Mouse (Mus musculus) myocyte (in vitro differentiated cells): Measurements from ENCODE around the gene Ddx49. TPM values are rescaled to one million over a fixed set of nuclear protein-coding genes. Genes with fewer than 3 reads are reported as not detected.

Experiments used
- H3K27me3 ChIP-seq: one replicate; pipeline ENCODE4 v1.6.1; 2011; ENCODE audit not compliant: control insufficient read depth, insufficient read depth, insufficient read length
- H3K36me3 ChIP-seq: one replicate; pipeline ENCODE4 v1.6.1; 2011; ENCODE audit not compliant: control insufficient read depth, insufficient read depth
- H3K4me2 ChIP-seq: one replicate; pipeline ENCODE4 v1.6.1; 2011; ENCODE audit warnings: low read depth, control low read depth
- H3K4me3 ChIP-seq: one replicate; pipeline ENCODE4 v1.5.1; 2011; ENCODE audit warnings: mild to moderate bottlenecking, control low read depth, moderate library complexity
- H3K79me2 ChIP-seq: one replicate; pipeline ENCODE4 v1.6.1; 2011; ENCODE audit not compliant: control insufficient read depth, insufficient read depth
- H3ac ChIP-seq: one replicate; pipeline ENCODE4 v1.6.1; 2011; ENCODE audit not compliant: control insufficient read depth, insufficient read length
- CEBPB ChIP-seq: IDR thresholded peaks from 2 replicates; pipeline ENCODE4 v1.6.1; 2011; ENCODE audit warnings: mild to moderate bottlenecking, moderate library complexity; ENCODE audit not compliant: poor library complexity, insufficient read depth, severe bottlenecking
- E2F4 ChIP-seq: IDR thresholded peaks from one replicate; pipeline ENCODE4 v1.6.1; 2011; ENCODE audit warnings: mild to moderate bottlenecking, control low read depth, moderate library complexity; ENCODE audit not compliant: insufficient read depth
- MAX ChIP-seq: IDR thresholded peaks from one replicate; pipeline ENCODE4 v1.6.1; 2011; ENCODE audit warnings: low read depth, mild to moderate bottlenecking, control low read depth
- MYOD1 ChIP-seq, 3 experiments: IDR thresholded peaks; one replicate each; pipeline ENCODE4 v1.6.1; 2011; ENCODE audit warnings: control low read depth in 2 of 3, low read depth in 2 of 3, mild to moderate bottlenecking in 2 of 3, moderate library complexity in 1 of 3; ENCODE audit not compliant: insufficient read length in 2 of 3, control insufficient read depth in 1 of 3
- MYOG ChIP-seq, 3 experiments: IDR thresholded peaks; one replicate each; pipeline ENCODE4 v1.6.1; 2011; ENCODE audit warnings: control low read depth in 2 of 3, low read depth in 2 of 3, mild to moderate bottlenecking in 2 of 3; ENCODE audit not compliant: insufficient read length in 2 of 3, control insufficient read depth in 1 of 3, insufficient read depth in 1 of 3
- POLR2A ChIP-seq: IDR thresholded peaks from one replicate; pipeline ENCODE4 v1.6.1; 2011; ENCODE audit warnings: low read depth, mild to moderate bottlenecking, control low read depth, moderate library complexity; ENCODE audit not compliant: insufficient read length
- POLR2AphosphoS2 ChIP-seq: IDR thresholded peaks from one replicate; pipeline ENCODE4 v1.6.1; 2011; ENCODE audit warnings: low read depth, control low read depth; ENCODE audit not compliant: insufficient read length
- REST ChIP-seq: IDR thresholded peaks from one replicate; pipeline ENCODE4 v1.6.1; 2011; ENCODE audit warnings: mild to moderate bottlenecking, control low read depth, moderate library complexity; ENCODE audit not compliant: insufficient read depth, insufficient read length
- SRF ChIP-seq: IDR thresholded peaks from one replicate; pipeline ENCODE4 v1.6.1; 2011; ENCODE audit warnings: low read depth; ENCODE audit not compliant: control insufficient read depth, insufficient read length
- TCF12 ChIP-seq: IDR thresholded peaks from one replicate; pipeline ENCODE4 v1.6.1; 2011; ENCODE audit warnings: mild to moderate bottlenecking, control low read depth; ENCODE audit not compliant: poor library complexity, insufficient read depth, severe bottlenecking
- TCF3 ChIP-seq: IDR thresholded peaks from one replicate; pipeline ENCODE4 v1.6.1; 2011; ENCODE audit warnings: low read depth, control low read depth; ENCODE audit not compliant: insufficient read length
- USF1 ChIP-seq: IDR thresholded peaks from one replicate; pipeline ENCODE4 v1.6.1; 2011; ENCODE audit warnings: low read depth, mild to moderate bottlenecking, control low read depth, moderate library complexity
- polyA plus RNA-seq: library from polyadenylated mRNA; unstranded; fragments of >200 nt; fragmentation: generic; extraction: Trizol; gene quantifications from one replicate; pipeline ENCODE4 v1.2.1, GENCODE M21; 2012; ENCODE audit warnings: missing spikeins

The Ddx49 gene
- polyA plus RNA-seq, 1 experiment, result 106 TPM

- Histone ChIP-seq H3K36me3 (no peaks in the 10 kb centered on the region), H3K4me3 (no peak overlapping the region), H3K79me2 (no peaks in the 10 kb centered on the region), H3K27me3 (no peaks in the 10 kb centered on the region), H3ac (no peak overlapping the region), H3K4me2 (no peak overlapping the region)
- no peak for TF ChIP-seq TCF3
- no peak for TF ChIP-seq USF1
- TF ChIP-seq MAX, result no peak
- no peak for TF ChIP-seq E2F4
- TF ChIP-seq MYOG (IDR thresholded peaks at IDR 0.05; ENCODE audit: control insufficient read depth in 1 of 3, insufficient read depth in 1 of 3, insufficient read length in 2 of 3, low read depth in 2 of 3), result no peak
- no peak for TF ChIP-seq POLR2A
- no peak for TF ChIP-seq POLR2AphosphoS2
- TF ChIP-seq SRF, result no peak
- no peak for TF ChIP-seq MYOD1 (IDR thresholded peaks at IDR 0.05; ENCODE audit: control insufficient read depth in 1 of 3, insufficient read length in 2 of 3, low read depth in 2 of 3)
- no peak for TF ChIP-seq REST
- TF ChIP-seq TCF12, result no peak
Observed at GRCm38 (mm10) chr8:70268311-70268710, 34.0 kb downstream of the Ddx49 start.

DNA sequence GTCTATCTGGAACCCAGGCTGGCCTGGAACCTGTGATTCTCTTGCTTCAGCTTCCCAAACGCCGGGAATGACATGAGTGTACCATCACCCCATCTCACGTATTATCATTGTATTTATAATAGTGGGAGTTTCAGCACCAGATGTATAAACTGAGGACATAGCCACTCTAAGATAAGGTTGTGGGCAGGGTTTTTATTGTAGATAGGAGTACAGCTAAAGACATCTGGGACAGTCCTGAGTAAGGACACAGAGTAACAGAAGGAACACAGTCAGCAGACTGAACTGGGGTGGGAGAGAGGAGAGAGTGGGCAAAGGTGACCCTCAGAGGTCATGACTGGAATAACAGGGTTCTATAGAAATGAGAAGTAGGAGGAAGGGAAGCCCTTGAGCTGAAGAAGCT, 34.6 kb downstream of the Ddx49 start:
- no peak for TF ChIP-seq TCF3
- no peak overlapping the region for H3ac ChIP-seq

DNA sequence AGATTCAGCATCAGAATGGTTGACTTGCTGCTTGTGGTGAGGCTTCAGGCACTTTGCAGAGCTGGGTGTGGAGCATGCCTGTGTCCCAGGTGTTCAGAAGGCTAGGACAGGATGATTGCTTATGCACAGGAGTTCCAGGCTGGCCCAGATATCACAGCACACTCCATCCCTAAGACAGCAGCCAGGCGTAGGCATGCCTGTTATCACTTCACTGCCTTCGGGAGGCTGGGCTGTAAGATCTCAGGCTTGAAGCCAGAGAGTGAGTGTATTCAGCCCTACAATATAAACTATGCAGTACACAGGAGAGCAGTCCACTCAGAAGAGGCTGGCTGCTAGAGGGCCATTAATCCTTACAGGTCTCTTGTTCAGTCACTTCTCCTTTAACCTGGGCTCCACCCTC, 43.2 kb downstream of the Ddx49 start:
- peaks cover 14% of the 10 kb centered on the region for H3K36me3 ChIP-seq
- H3K4me2 ChIP-seq, result no peak overlapping the region
- no peak overlapping the region for H3ac ChIP-seq
- no peak for TF ChIP-seq TCF12
- TF ChIP-seq USF1, result no peak
- no peak for TF ChIP-seq E2F4
- TF ChIP-seq CEBPB, result no peak
- TF ChIP-seq MAX, result no peak
- no peak for TF ChIP-seq MYOD1 (IDR thresholded peaks at IDR 0.05; ENCODE audit: control insufficient read depth in 1 of 3, insufficient read length in 2 of 3, low read depth in 2 of 3)
- no peak for TF ChIP-seq TCF3
- no peak for TF ChIP-seq SRF
- TF ChIP-seq MYOG (IDR thresholded peaks at IDR 0.05; ENCODE audit: control insufficient read depth in 1 of 3, insufficient read depth in 1 of 3, insufficient read length in 2 of 3, low read depth in 2 of 3), result no peak
- no peak for TF ChIP-seq POLR2A
- TF ChIP-seq REST, result no peak
- TF ChIP-seq POLR2AphosphoS2, result no peak
- H3K79me2 ChIP-seq, result no peaks in the 10 kb centered on the region
- no peaks in the 10 kb centered on the region for H3K27me3 ChIP-seq
- H3K4me3 ChIP-seq, result no peak overlapping the region

More for the DNA sequence above, 34.6 kb downstream of the Ddx49 start:
- no peak overlapping the region for H3K4me3 ChIP-seq
- H3K4me2 ChIP-seq, result no peak overlapping the region
- H3K36me3 ChIP-seq, result no peaks in the 10 kb centered on the region
- H3K79me2 ChIP-seq, result no peaks in the 10 kb centered on the region
- H3K27me3 ChIP-seq, result no peaks in the 10 kb centered on the region

DNA sequence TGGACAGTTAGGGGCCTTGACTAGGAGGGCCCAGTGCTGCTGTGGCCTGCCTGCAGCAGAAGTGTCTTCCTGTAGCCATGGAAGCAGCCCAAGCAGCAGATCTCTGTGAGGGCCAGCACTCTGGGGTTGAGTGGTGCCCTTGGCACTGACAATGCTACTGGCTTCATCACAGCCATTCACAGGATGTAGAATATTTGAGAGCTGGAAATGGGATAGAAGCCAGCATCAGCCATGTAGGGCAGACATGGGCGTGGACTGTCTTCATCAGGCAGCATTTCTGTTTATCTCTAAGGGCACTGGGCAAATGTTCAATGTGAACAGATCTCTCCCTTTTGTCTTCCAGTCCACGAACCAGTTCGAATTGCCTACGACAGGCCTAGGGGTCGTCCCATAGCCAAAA, 43.7 kb downstream of the Ddx49 start:
- no peaks in the 10 kb centered on the region for H3K27me3 ChIP-seq
- no peak for TF ChIP-seq SRF
- no peak for TF ChIP-seq POLR2A
- TF ChIP-seq POLR2AphosphoS2, result no peak
- TF ChIP-seq TCF12, result no peak
- TF ChIP-seq MYOD1 (IDR thresholded peaks at IDR 0.05; ENCODE audit: control insufficient read depth in 1 of 3, insufficient read length in 2 of 3, low read depth in 2 of 3), result no peak
- no peak for TF ChIP-seq MAX
- TF ChIP-seq E2F4, result no peak
- TF ChIP-seq USF1, result no peak
- no peak for TF ChIP-seq REST
- TF ChIP-seq TCF3, result no peak
- TF ChIP-seq CEBPB, result no peak
- no peak for TF ChIP-seq MYOG (IDR thresholded peaks at IDR 0.05; ENCODE audit: control insufficient read depth in 1 of 3, insufficient read depth in 1 of 3, insufficient read length in 2 of 3, low read depth in 2 of 3)
- H3K4me2 ChIP-seq, result no peak overlapping the region
- no peak overlapping the region for H3ac ChIP-seq
- peaks cover 15% of the 10 kb centered on the region for H3K36me3 ChIP-seq
- H3K79me2 ChIP-seq, result no peaks in the 10 kb centered on the region
- no peak overlapping the region for H3K4me3 ChIP-seq

GRCm38 (mm10) chr8:70257456-70257855, 44.8 kb downstream of the Ddx49 start:
- no peak overlapping the region for H3K4me2 ChIP-seq
- H3K36me3 ChIP-seq, result peaks cover 18% of the 10 kb centered on the region
- no peaks in the 10 kb centered on the region for H3K27me3 ChIP-seq
- H3ac ChIP-seq, result no peak overlapping the region
- TF ChIP-seq E2F4 (no peak), MYOD1 (IDR thresholded peaks at IDR 0.05; ENCODE audit: control insufficient read depth in 1 of 3, insufficient read length in 2 of 3, low read depth in 2 of 3) (no peak), USF1 (no peak), TCF3 (no peak), TCF12 (no peak), POLR2A (no peak), CEBPB (no peak), REST (no peak), MAX (no peak), POLR2AphosphoS2 (no peak), SRF (no peak), MYOG (IDR thresholded peaks at IDR 0.05; ENCODE audit: control insufficient read depth in 1 of 3, insufficient read depth in 1 of 3, insufficient read length in 2 of 3, low read depth in 2 of 3) (no peak)
- H3K79me2 ChIP-seq, result no peaks in the 10 kb centered on the region
- H3K4me3 ChIP-seq, result no peak overlapping the region
